Mouse (Mus musculus) lung, postnatal 0 days (tissue): ENCODE measurements at regions not wholly inside any gene's neighbourhood (a gene's known extent, or its start where the extent isn't known, plus 50 kb on each side); places are given as distances from the start of the nearest gene placed in this dataset.

Source experiments
- CTCF ChIP-seq: IDR thresholded peaks from 2 replicates; pipeline ENCODE4 v1.5.1; 2016; ENCODE audit warnings: antibody characterized with exemption, mild to moderate bottlenecking
- EP300 ChIP-seq: IDR thresholded peaks from 2 replicates; pipeline ENCODE4 v1.6.1; 2016; ENCODE audit warnings: antibody characterized with exemption, mild to moderate bottlenecking, control low read depth

DNA sequence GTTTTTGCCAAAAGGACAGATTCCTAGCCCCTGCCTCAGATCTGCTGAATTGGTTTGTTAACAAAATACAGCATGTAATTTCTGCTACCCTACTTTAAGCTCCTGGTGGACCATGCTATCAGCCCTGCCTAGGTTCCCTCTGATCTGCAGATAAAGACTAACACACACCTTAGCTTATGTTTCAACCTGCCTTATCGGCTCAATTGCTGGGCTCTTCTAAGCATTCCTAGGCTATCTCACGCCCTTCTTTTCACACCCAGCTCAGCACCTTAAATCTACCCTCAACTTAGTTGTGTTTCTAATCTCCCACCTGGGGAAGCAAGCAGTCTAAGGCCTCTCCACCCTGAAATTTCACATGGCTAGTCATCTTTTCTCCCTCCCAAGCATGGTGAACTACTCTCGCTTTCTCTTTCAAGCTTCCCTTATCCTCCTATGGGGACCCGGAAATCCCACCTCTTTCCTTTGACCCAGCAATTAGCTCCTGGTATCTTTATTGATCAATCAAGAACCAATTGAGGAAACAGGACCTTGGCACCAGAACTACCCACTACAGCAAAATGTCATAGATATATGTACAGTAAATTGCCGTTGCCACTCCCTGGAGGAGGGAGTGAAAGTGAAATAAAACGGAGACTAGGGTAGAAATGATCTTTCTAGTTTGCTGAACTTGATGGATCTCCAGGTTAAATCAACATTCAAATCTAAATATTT is 569.7 kb upstream of the Dmac1 start:
- TF ChIP-seq CTCF (no peak), EP300 (no peak)
